Mouse (Mus musculus) intestine, embryonic 16.5 days (tissue): Measurements from ENCODE around the gene Gm853. TPM values are rescaled to one million over a fixed set of nuclear protein-coding genes. Genes with fewer than 3 reads are reported as not detected.

Experiments used
- ATAC-seq: fragments of 200-750 bp; cut with Nextera tagmentation; 2 replicates; pipeline ENCODE4 v1.8.0; 2017; ENCODE audit warnings: moderate TSS enrichment, moderate library complexity
- H3K27ac ChIP-seq: fragments of 300-500 bp; sonication (generic); 2 replicates; pipeline ENCODE4 v1.5.1; 2014; ENCODE audit warnings: mild to moderate bottlenecking, low read length
- H3K27me3 ChIP-seq: fragments of 300-500 bp; sonication (generic); replicated peaks from 2 replicates; pipeline ENCODE4 v1.6.1; 2014; ENCODE audit warnings: low read length, control low read depth, mixed read lengths; ENCODE audit not compliant: control insufficient read depth, insufficient read depth
- H3K36me3 ChIP-seq: fragments of 300-500 bp; sonication (generic); 2 replicates; pipeline ENCODE4 v1.6.1; 2014; ENCODE audit warnings: low read length, control low read depth; ENCODE audit not compliant: control insufficient read depth, insufficient read depth
- H3K4me1 ChIP-seq: fragments of 300-500 bp; sonication (generic); 2 replicates; pipeline ENCODE4 v1.6.1; 2014; ENCODE audit warnings: low read length, control low read depth, mixed read lengths; ENCODE audit not compliant: control insufficient read depth, insufficient read depth
- H3K4me2 ChIP-seq: fragments of 300-500 bp; sonication (generic); 2 replicates; pipeline ENCODE4 v1.6.1; 2014; ENCODE audit warnings: low read depth, low read length, control low read depth
- H3K4me3 ChIP-seq: fragments of 300-500 bp; sonication (generic); 2 replicates; pipeline ENCODE4 v1.5.1; 2014; ENCODE audit warnings: mild to moderate bottlenecking, low read length
- H3K9ac ChIP-seq: fragments of 300-500 bp; sonication (generic); 2 replicates; pipeline ENCODE4 v1.6.1; 2014; ENCODE audit warnings: low read depth, low read length
- H3K9me3 ChIP-seq: fragments of 300-500 bp; sonication (generic); 2 replicates; pipeline ENCODE4 v1.6.1; 2016; ENCODE audit warnings: low read length, control low read depth; ENCODE audit not compliant: control insufficient read depth
- WGBS: fragments of 180-500 bp; shearing (Covaris S2); extraction: QIAGEN DNeasy Blood & Tissue Kit; methylation state at CpG from one replicate; pipeline ENCODE4 v1.1.7; 2014; 5-methylcytosine and 5-hydroxymethylcytosine counted together
- polyA plus RNA-seq: library from polyadenylated mRNA; unstranded; fragments of >200 nt; fragmentation: Nextera tagmentation; extraction: Ambion mirVana; gene quantifications from 2 replicates; pipeline ENCODE4 v1.2.1, GENCODE M21; 2015

The Gm853 gene
- polyA plus RNA-seq, 1 experiment from 2014 or later = not detected

- Histone ChIP-seq H3K4me1 (0 out of 2 replicates have a peak, but pooled peaks cover 5% of the 10 kb centered on the region), H3K9me3 (no peaks in the 10 kb centered on the region), H3K27me3 (no peaks in the 10 kb centered on the region), H3K27ac (no peak overlapping the region), H3K4me2 (no peak overlapping the region), H3K9ac (no peak overlapping the region), H3K4me3 (no peak overlapping the region), H3K36me3 (no peaks in the 10 kb centered on the region)
- 72% methylated on average over 13 of the region's 13 CpGs for WGBS
- no peak for ATAC-seq
Observed at GRCm38 (mm10) chr4:130183023-130183422, 39.2 kb downstream of the Gm853 start.

GRCm38 (mm10) chr4:130181886-130182285 is 40.3 kb downstream of the Gm853 start:
- H3K27ac ChIP-seq = no peak overlapping the region
- no peaks in the 10 kb centered on the region for H3K27me3 ChIP-seq
- H3K4me1 ChIP-seq = peaks cover 11% of the 10 kb centered on the region
- H3K4me3 ChIP-seq = no peak overlapping the region
- H3K36me3 ChIP-seq = no peaks in the 10 kb centered on the region
- H3K4me2 ChIP-seq = no peak overlapping the region
- 39% methylated on average over 4 of the region's 4 CpGs for WGBS
- no peak for ATAC-seq
- no peaks in the 10 kb centered on the region for H3K9me3 ChIP-seq
- H3K9ac ChIP-seq = no peak overlapping the region

- Histone ChIP-seq H3K27me3 (no peaks in the 10 kb centered on the region), H3K36me3 (no peaks in the 10 kb centered on the region), H3K4me2 (no peak overlapping the region), H3K9me3 (no peaks in the 10 kb centered on the region), H3K27ac (no peak overlapping the region), H3K9ac (no peak overlapping the region), H3K4me3 (no peak overlapping the region), H3K4me1 (peaks cover 19% of the 10 kb centered on the region)
- ATAC-seq = no peak
- whole genome bisulfite sequencing = 79% methylated on average over 7 of the region's 7 CpGs
Observed at GRCm38 (mm10) chr4:130180909-130181602, 41.1 kb downstream of the Gm853 start.

GRCm38 (mm10) chr4:130179876-130180275 is 42.3 kb downstream of the Gm853 start:
- H3K4me1 ChIP-seq = peaks cover 25% of the 10 kb centered on the region
- no peak overlapping the region for H3K4me3 ChIP-seq
- H3K9me3 ChIP-seq = no peaks in the 10 kb centered on the region
- WGBS = 70% methylated on average over 3 of the region's 3 CpGs
- H3K27ac ChIP-seq = no peak overlapping the region
- no peak overlapping the region for H3K9ac ChIP-seq
- no peak overlapping the region for H3K4me2 ChIP-seq
- no peaks in the 10 kb centered on the region for H3K36me3 ChIP-seq
- no peaks in the 10 kb centered on the region for H3K27me3 ChIP-seq
- ATAC-seq = no peak

GRCm38 (mm10) chr4:130177536-130177935 is 44.7 kb downstream of the Gm853 start:
- no peak for ATAC-seq
- H3K27me3 ChIP-seq = 0 out of 2 replicates have a peak, but pooled peaks cover 2% of the 10 kb centered on the region
- H3K4me2 ChIP-seq = no peak overlapping the region
- H3K9me3 ChIP-seq = no peaks in the 10 kb centered on the region
- no peak overlapping the region for H3K4me3 ChIP-seq
- no peaks in the 10 kb centered on the region for H3K36me3 ChIP-seq
- WGBS = 63% methylated on average over 7 of the region's 7 CpGs
- 0 out of 2 replicates have a peak overlapping the region, but pooled peaks have one; percentile 8 for H3K9ac ChIP-seq
- peaks cover 43% of the 10 kb centered on the region for H3K4me1 ChIP-seq
- H3K27ac ChIP-seq = peak overlapping the region; percentile 34; the same call in 1 of the 2 replicates

GRCm38 (mm10) chr4:130177087-130177486 is 45.1 kb downstream of the Gm853 start:
- no peak overlapping the region for H3K9ac ChIP-seq
- ATAC-seq = no peak
- 0 out of 2 replicates have a peak, but pooled peaks cover 2% of the 10 kb centered on the region for H3K27me3 ChIP-seq
- 57% methylated on average over 4 of the region's 4 CpGs for WGBS
- H3K4me2 ChIP-seq = no peak overlapping the region
- H3K4me1 ChIP-seq = peaks cover 47% of the 10 kb centered on the region
- peak overlapping the region; percentile 23 for H3K27ac ChIP-seq
- H3K9me3 ChIP-seq = no peaks in the 10 kb centered on the region
- H3K4me3 ChIP-seq = no peak overlapping the region
- no peaks in the 10 kb centered on the region for H3K36me3 ChIP-seq

- H3K27ac ChIP-seq = peak overlapping the region; percentile 74; the same call in 1 of the 2 replicates
- H3K4me1 ChIP-seq = peaks cover 51% of the 10 kb centered on the region
- H3K36me3 ChIP-seq = no peaks in the 10 kb centered on the region
- 72% methylated on average over 5 of the region's 5 CpGs for WGBS
- 0 out of 2 replicates have a peak, but pooled peaks cover 2% of the 10 kb centered on the region for H3K27me3 ChIP-seq
- H3K4me2 ChIP-seq = no peak overlapping the region
- ATAC-seq = no peak
- H3K9ac ChIP-seq = no peak overlapping the region
- no peak overlapping the region for H3K4me3 ChIP-seq
- H3K9me3 ChIP-seq = no peaks in the 10 kb centered on the region
Observed at GRCm38 (mm10) chr4:130176156-130176720, 46.0 kb downstream of the Gm853 start.

GRCm38 (mm10) chr4:130175072-130175711 is 47.0 kb downstream of the Gm853 start, which contains the start of gene Tinagl1:
Gene Tinagl1 (minus strand): TSS chr4:130175122.
- H3K36me3 ChIP-seq = peaks cover 3% of the 10 kb centered on the region; the same call in 1 of the 2 replicates
- 0 out of 2 replicates have a peak, but pooled peaks cover 2% of the 10 kb centered on the region for H3K27me3 ChIP-seq
- H3K4me2 ChIP-seq = peak within 1 kb of the TSS; percentile 70
- peak within 1 kb of the TSS; percentile 47 for H3K4me3 ChIP-seq
- 3% methylated on average over 14 of the region's 14 CpGs for WGBS
- peak within 1 kb of the TSS; percentile 64 for H3K9ac ChIP-seq
- H3K9me3 ChIP-seq = no peaks in the 10 kb centered on the region
- peak; percentile 47 for ATAC-seq
- H3K4me1 ChIP-seq = peaks cover 50% of the 10 kb centered on the region
- peak within 1 kb of the TSS; percentile 78 for H3K27ac ChIP-seq

- peaks cover 3% of the 10 kb centered on the region; the same call in 1 of the 2 replicates for H3K36me3 ChIP-seq
- H3K9me3 ChIP-seq = no peaks in the 10 kb centered on the region
- 3% methylated on average over 25 of the region's 25 CpGs for WGBS
- peak overlapping the region; percentile 70 for H3K4me2 ChIP-seq
- H3K27me3 ChIP-seq = 0 out of 2 replicates have a peak, but pooled peaks cover 2% of the 10 kb centered on the region
- peaks cover 51% of the 10 kb centered on the region for H3K4me1 ChIP-seq
- peak overlapping the region; percentile 64 for H3K9ac ChIP-seq
- peak; percentile 85 for ATAC-seq
- H3K4me3 ChIP-seq = peak overlapping the region; percentile 47
- H3K27ac ChIP-seq = peak overlapping the region; percentile 78
Observed at GRCm38 (mm10) chr4:130174335-130175031, 47.7 kb downstream of the Gm853 start.
